Mouse (Mus musculus) B cell, adult 62 days (primary cell): Measurements from ENCODE around the gene Mtmr10. TPM values are rescaled to one million over a fixed set of nuclear protein-coding genes. Genes with fewer than 3 reads are reported as not detected.

ENCODE experiments used
- total RNA-seq: library from RNA; stranded (reverse); gene quantifications from 4 replicates; pipeline ENCODE4 v1.2.4, GENCODE M21; 2023

The Mtmr10 gene
- 11.4 to 14.3 TPM (median 12.4 TPM) in 4 replicates for total RNA-seq

DNA sequence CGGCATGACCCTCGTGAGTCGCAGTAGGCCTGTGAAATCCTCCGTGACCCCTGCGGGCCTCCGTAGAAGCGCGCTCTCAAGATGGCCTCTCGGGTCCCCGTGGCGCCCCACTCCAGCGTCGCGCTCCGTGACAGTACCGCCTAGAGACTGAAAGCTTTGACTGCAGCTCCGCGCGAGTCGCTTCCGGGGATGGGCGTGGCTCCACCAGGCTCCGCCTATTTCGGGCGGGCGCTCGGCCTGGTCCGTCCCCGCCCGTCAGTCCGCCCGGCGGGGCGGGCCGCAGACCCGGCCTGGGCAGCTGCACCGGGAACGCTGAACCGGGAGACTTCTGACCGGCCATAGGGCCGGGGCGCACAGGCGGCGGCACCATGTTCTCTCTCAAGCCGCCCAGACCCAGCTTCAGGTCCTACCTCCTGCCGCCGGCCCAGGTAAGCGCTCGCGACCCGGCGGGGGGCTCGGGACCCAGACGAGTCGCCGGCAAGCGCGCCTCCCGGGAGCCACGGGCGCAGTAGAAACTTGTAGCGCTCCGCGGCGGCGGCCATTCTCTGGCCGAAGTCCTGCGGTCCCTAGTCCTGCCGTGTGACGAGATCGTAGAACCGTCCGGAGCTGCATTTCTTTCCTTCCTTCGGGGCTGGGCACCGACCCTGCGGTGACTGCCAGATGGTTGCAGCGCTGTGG, at the start of gene Mtmr10:
Mtmr10 (plus strand) TSS at position 240 of the 678 bp plus-strand sequence.

DNA sequence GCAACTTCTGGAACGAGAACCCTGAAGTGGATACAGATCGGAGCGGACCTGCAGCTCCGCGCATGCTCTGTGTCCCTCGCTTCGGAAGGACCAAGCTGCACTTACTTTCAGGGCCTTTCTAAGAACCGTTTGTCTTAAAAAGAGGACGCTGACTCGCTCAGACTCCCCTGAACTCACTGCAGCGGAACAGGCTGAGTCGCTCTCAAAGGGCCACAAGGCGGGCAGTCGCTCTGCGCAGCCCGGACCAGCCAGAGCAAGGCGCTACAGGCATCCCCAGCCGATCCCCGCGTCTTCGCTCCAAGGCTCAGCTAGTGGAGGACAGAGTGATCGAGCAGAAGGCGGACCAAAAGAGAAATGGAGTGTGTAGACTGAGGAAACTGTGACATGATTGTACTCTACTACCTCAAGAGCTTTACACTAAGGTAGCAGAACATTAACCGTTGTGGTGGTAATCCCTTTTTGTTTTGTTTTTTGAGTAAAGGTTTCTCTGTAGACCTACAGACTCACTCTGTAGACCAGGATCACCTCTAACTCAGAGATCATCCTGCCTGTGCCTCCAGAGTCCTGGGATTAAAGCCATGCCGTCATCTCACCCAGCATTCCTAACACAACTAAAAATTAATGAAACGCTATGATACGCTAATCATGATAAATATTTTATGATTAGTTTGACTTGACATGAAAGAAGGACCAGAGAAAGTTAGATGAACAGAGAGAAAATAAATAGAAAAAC, 86.5 kb downstream of the Mtmr10 start, which contains the start of gene Fan1:
Fan1 (minus strand) TSS at position 266 of the 733 bp plus-strand sequence.

Other genes with a start within 250 kb of the Mtmr10 start
- 1.1 TPM in 1 of 4 replicates, not detected in the others for gene Trpm1, start 133.8 kb upstream of the Mtmr10 start, total RNA-seq
- gene Fan1, start 86.4 kb downstream of the Mtmr10 start, total RNA-seq: 8.5 to 10.7 TPM (median 10.5 TPM) in 4 replicates
- 46.1 to 55.3 TPM (median 51.8 TPM) in 4 replicates for gene Mphosph10, start 104.6 kb downstream of the Mtmr10 start, total RNA-seq
- gene Mcee, start 105.0 kb downstream of the Mtmr10 start, total RNA-seq: 6.9 to 14.9 TPM (median 9.7 TPM) in 4 replicates
- gene Apba2, start 214.1 kb downstream of the Mtmr10 start, total RNA-seq: not detected in 4 replicates